Mouse (Mus musculus): ENCODE data around the gene Serpini1. TPM values are rescaled to one million over a fixed set of nuclear protein-coding genes. Genes with fewer than 3 reads are reported as not detected.

The Serpini1 gene
- polyA plus RNA-seq, 1 experiment from 2014 or later, result 20.7 TPM

Other genes starting within 250 kb of the Serpini1 start
- not detected in 2 replicates for gene Wdr49, start 75.4 kb upstream of the Serpini1 start, polyA plus RNA-seq (2016; fragmentation: Nextera tagmentation; extraction: Ambion mirVana)
- gene Pdcd10, start 691 bp upstream of the Serpini1 start, polyA plus RNA-seq (2016; fragmentation: Nextera tagmentation; extraction: Ambion mirVana), result 75.1 and 82.4 TPM in 2 replicates
- gene Gm29133, start 190.7 kb downstream of the Serpini1 start, polyA plus RNA-seq (2016; fragmentation: Nextera tagmentation; extraction: Ambion mirVana), result not detected in 2 replicates